Mouse (Mus musculus): ENCODE results near the gene Tuba3a.

DNA sequence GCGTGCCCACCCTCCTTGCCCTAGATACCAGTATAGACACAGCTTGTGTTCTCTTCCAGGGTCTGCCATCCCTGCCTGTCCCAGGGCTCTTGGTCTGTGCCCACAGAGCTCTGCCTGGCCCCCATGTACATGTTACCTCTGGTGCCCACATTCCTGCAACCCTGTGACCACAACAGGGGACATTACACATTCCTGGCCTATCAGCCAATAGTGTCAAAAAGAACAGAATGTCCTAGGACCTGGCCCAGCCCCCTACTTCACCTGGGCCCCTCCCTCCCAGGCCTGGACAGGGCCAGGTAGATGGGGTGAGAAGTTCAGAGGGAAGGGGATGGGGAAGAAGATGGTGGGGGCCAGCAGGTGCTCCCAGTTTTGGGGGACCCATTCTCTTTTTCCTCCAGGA lies 34.5 kb upstream of the Tuba3a start, which contains the start of gene Scnn1a:
- TF ChIP-seq POLR2AphosphoS2 (IDR thresholded peaks at IDR 0.05; ENCODE audit: low read depth, low read length) (no peak), CTCF (conservative IDR thresholded peaks at IDR 0.05 in 1 of 2, IDR thresholded peaks at IDR 0.05 in 1 of 2; ENCODE audit: low read depth in 2 of 2, low read length in 2 of 2) (no peak), USF1 (IDR thresholded peaks at IDR 0.05; ENCODE audit: low read depth, low read length) (no peak), POLR2A (IDR thresholded peaks at IDR 0.05; ENCODE audit: low read depth, low read length) (no peak), TCF12 (IDR thresholded peaks at IDR 0.05; ENCODE audit: low read depth, low read length) (no peak), JUND (conservative IDR thresholded peaks at IDR 0.05; ENCODE audit: low read depth, low read length) (no peak), RCOR1 (conservative IDR thresholded peaks at IDR 0.05; ENCODE audit: low read depth, low read length) (no peak), MAZ (IDR thresholded peaks at IDR 0.05; ENCODE audit: low read depth, low read length) (no peak), ZMIZ1 (IDR thresholded peaks at IDR 0.05; ENCODE audit: low read depth, low read length) (no peak), NELFE (IDR thresholded peaks at IDR 0.05; ENCODE audit: low read depth, low read length) (no peak), CHD2 (IDR thresholded peaks at IDR 0.05; ENCODE audit: low read length) (no peak), MAFK (IDR thresholded peaks at IDR 0.05; ENCODE audit: insufficient replicate concordance, low read length) (no peak), EP300 (IDR thresholded peaks at IDR 0.05; ENCODE audit: low read length) (no peak)

Data from CH12.LX (cell line).